Mouse (Mus musculus) forebrain, embryonic 11.5 days (tissue): ENCODE results near the gene Nup85. TPM values are rescaled to one million over a fixed set of nuclear protein-coding genes. Genes with fewer than 3 reads are reported as not detected.
A peak's percentile ranks its signal among the peaks of the same experiment; 100 is the strongest.

Experiments
- ATAC-seq: fragments of 200-750 bp; cut with Nextera tagmentation; replicated peaks from 2 replicates; pipeline ENCODE4 v1.8.0; 2017; ENCODE audit warnings: moderate TSS enrichment; ENCODE audit not compliant: low FRiP score
- DNase-seq: peaks from one replicate; pipeline ENCODE4 v3.0.0-alpha.2; 2017; ENCODE audit warnings: low spot score
- H3K27ac ChIP-seq: fragments of 300-500 bp; sonication (generic); 2 replicates; pipeline ENCODE4 v1.5.1; 2014; ENCODE audit warnings: low read depth, low read length
- H3K27me3 ChIP-seq: fragments of 300-500 bp; sonication (generic); 2 replicates; pipeline ENCODE4 v1.6.1; 2014; ENCODE audit warnings: mild to moderate bottlenecking, low read length, mixed read lengths; ENCODE audit not compliant: control insufficient read depth, insufficient read depth
- H3K36me3 ChIP-seq: fragments of 300-500 bp; sonication (generic); 2 replicates; pipeline ENCODE4 v1.6.1; 2014; ENCODE audit warnings: mild to moderate bottlenecking, low read length, moderate library complexity, mixed read lengths; ENCODE audit not compliant: control insufficient read depth, insufficient read depth
- H3K4me1 ChIP-seq: fragments of 300-500 bp; sonication (generic); replicated peaks from 2 replicates; pipeline ENCODE4 v1.6.1; 2014; ENCODE audit warnings: low read length, mixed read lengths; ENCODE audit not compliant: control insufficient read depth, insufficient read depth
- H3K4me2 ChIP-seq: fragments of 300-500 bp; sonication (generic); 2 replicates; pipeline ENCODE4 v1.6.1; 2014; ENCODE audit warnings: low read depth, mild to moderate bottlenecking, low read length, moderate library complexity, mixed read lengths; ENCODE audit not compliant: severe bottlenecking
- H3K4me3 ChIP-seq: fragments of 300-500 bp; sonication (generic); 2 replicates; pipeline ENCODE4 v1.5.1; 2014; ENCODE audit warnings: low read depth, low read length
- H3K9ac ChIP-seq: fragments of 300-500 bp; sonication (generic); 2 replicates; pipeline ENCODE4 v1.6.1; 2014; ENCODE audit warnings: low read length
- H3K9me3 ChIP-seq: fragments of 300-500 bp; sonication (generic); 2 replicates; pipeline ENCODE4 v1.6.1; 2016; ENCODE audit warnings: low read length, mixed read lengths; ENCODE audit not compliant: control insufficient read depth
- WGBS: fragments of 180-500 bp; shearing (Covaris S2); extraction: QIAGEN DNeasy Blood & Tissue Kit; methylation state at CpG from one replicate; pipeline ENCODE4 v1.1.7; 2014; 5-methylcytosine and 5-hydroxymethylcytosine counted together
- polyA plus RNA-seq: library from polyadenylated mRNA; unstranded; fragments of >200 nt; fragmentation: Nextera tagmentation; extraction: Ambion mirVana; gene quantifications from 2 replicates; pipeline ENCODE4 v1.2.1, GENCODE M21; 2014

The Nup85 gene
- polyA plus RNA-seq, 1 experiment from 2014 or later: 236 TPM

- no peak overlapping the region for H3K9ac ChIP-seq
- peaks cover 38% of the 10 kb centered on the region for H3K36me3 ChIP-seq
- ATAC-seq (no peak), DNase-seq (no peak)
- no peaks in the 10 kb centered on the region for H3K27me3 ChIP-seq
- H3K4me1 ChIP-seq: no peaks in the 10 kb centered on the region
- no peak overlapping the region for H3K4me2 ChIP-seq
- 87% methylated on average over 9 of the region's 9 CpGs for WGBS
- no peaks in the 10 kb centered on the region for H3K9me3 ChIP-seq
- no peak overlapping the region for H3K27ac ChIP-seq
- no peak overlapping the region for H3K4me3 ChIP-seq
Observed at GRCm38 (mm10) chr11:115587984-115588383, 23.8 kb downstream of the Nup85 start.

GRCm38 (mm10) chr11:115590526-115591075 is 26.4 kb downstream of the Nup85 start:
- Histone ChIP-seq H3K4me1 (no peaks in the 10 kb centered on the region), H3K27me3 (no peaks in the 10 kb centered on the region), H3K27ac (no peak overlapping the region), H3K9me3 (no peaks in the 10 kb centered on the region), H3K9ac (no peak overlapping the region), H3K36me3 (peaks cover 37% of the 10 kb centered on the region), H3K4me3 (no peak overlapping the region), H3K4me2 (no peak overlapping the region)
- DNase-seq (no peak), ATAC-seq (no peak)
- 95% methylated on average over 2 of the region's 2 CpGs for WGBS

- 98% methylated on average over 3 of the region's 3 CpGs for WGBS
- Histone ChIP-seq H3K27me3 (no peaks in the 10 kb centered on the region), H3K9me3 (no peaks in the 10 kb centered on the region), H3K27ac (no peak overlapping the region), H3K9ac (no peak overlapping the region), H3K36me3 (peaks cover 16% of the 10 kb centered on the region), H3K4me1 (no peaks in the 10 kb centered on the region), H3K4me2 (no peak overlapping the region), H3K4me3 (no peak overlapping the region)
- no peak for DNase-seq
- no peak for ATAC-seq
Observed at GRCm38 (mm10) chr11:115595209-115595608, 31.0 kb downstream of the Nup85 start.

- no peak for DNase-seq
- no peak overlapping the region for H3K9ac ChIP-seq
- no peak overlapping the region for H3K4me3 ChIP-seq
- peaks cover 6% of the 10 kb centered on the region for H3K36me3 ChIP-seq
- no peak overlapping the region for H3K4me2 ChIP-seq
- H3K27ac ChIP-seq: no peak overlapping the region
- ATAC-seq: no peak
- no peaks in the 10 kb centered on the region for H3K27me3 ChIP-seq
- H3K4me1 ChIP-seq: peaks cover 7% of the 10 kb centered on the region
- no peaks in the 10 kb centered on the region for H3K9me3 ChIP-seq
- WGBS: 95% methylated on average over 4 of the region's 4 CpGs
Observed at GRCm38 (mm10) chr11:115598309-115598708, 34.1 kb downstream of the Nup85 start.

- H3K9me3 ChIP-seq: no peaks in the 10 kb centered on the region
- H3K4me3 ChIP-seq: no peak overlapping the region
- no peak for ATAC-seq
- H3K27me3 ChIP-seq: no peaks in the 10 kb centered on the region
- H3K4me1 ChIP-seq: peaks cover 9% of the 10 kb centered on the region
- no peak for DNase-seq
- H3K9ac ChIP-seq: no peak overlapping the region
- no peak overlapping the region for H3K27ac ChIP-seq
- no peaks in the 10 kb centered on the region; the same call in 1 of the 2 replicates for H3K36me3 ChIP-seq
- WGBS: 96% methylated on average over 7 of the region's 7 CpGs
- H3K4me2 ChIP-seq: no peak overlapping the region
Observed at GRCm38 (mm10) chr11:115599722-115600121, 35.5 kb downstream of the Nup85 start.

GRCm38 (mm10) chr11:115600743-115601142 is 36.5 kb downstream of the Nup85 start:
- H3K36me3 ChIP-seq: no peaks in the 10 kb centered on the region; the same call in 1 of the 2 replicates
- no peaks in the 10 kb centered on the region for H3K9me3 ChIP-seq
- no peak overlapping the region for H3K4me2 ChIP-seq
- 96% methylated on average over 15 of the region's 15 CpGs for WGBS
- peaks cover 10% of the 10 kb centered on the region for H3K4me1 ChIP-seq
- DNase-seq (no peak), ATAC-seq (no peak)
- no peaks in the 10 kb centered on the region for H3K27me3 ChIP-seq
- H3K9ac ChIP-seq: no peak overlapping the region
- H3K4me3 ChIP-seq: no peak overlapping the region
- no peak overlapping the region for H3K27ac ChIP-seq

GRCm38 (mm10) chr11:115601174-115601573 is 36.9 kb downstream of the Nup85 start:
- 96% methylated on average over 4 of the region's 4 CpGs for WGBS
- no peak overlapping the region for H3K27ac ChIP-seq
- no peak for ATAC-seq
- no peak overlapping the region for H3K4me3 ChIP-seq
- H3K27me3 ChIP-seq: no peaks in the 10 kb centered on the region
- no peak overlapping the region for H3K9ac ChIP-seq
- no peaks in the 10 kb centered on the region for H3K9me3 ChIP-seq
- H3K4me1 ChIP-seq: peaks cover 10% of the 10 kb centered on the region
- no peak overlapping the region for H3K4me2 ChIP-seq
- no peak for DNase-seq
- peaks cover 2% of the 10 kb centered on the region; the same call in 1 of the 2 replicates for H3K36me3 ChIP-seq

- Histone ChIP-seq H3K36me3 (peaks cover 16% of the 10 kb centered on the region; the same call in 1 of the 2 replicates), H3K9me3 (no peaks in the 10 kb centered on the region), H3K27me3 (no peaks in the 10 kb centered on the region), H3K9ac (peak overlapping the region; percentile 94), H3K4me2 (peak overlapping the region; percentile 58), H3K27ac (peak overlapping the region; percentile 75; the same call in 1 of the 2 replicates), H3K4me3 (peak overlapping the region; percentile 96), H3K4me1 (peaks cover 10% of the 10 kb centered on the region)
- ATAC-seq (no peak), DNase-seq (no peak)
- 6% methylated on average over 15 of the region's 15 CpGs for WGBS
Observed at GRCm38 (mm10) chr11:115603128-115603475, 38.9 kb downstream of the Nup85 start.
